Mouse (Mus musculus) cerebellum, adult 9-10 months (tissue): ENCODE measurements around the gene Jsrp1.

Source experiments
- DNase-seq: peaks from one replicate; pipeline ENCODE4 v3.0.0; 2022

Gene Jsrp1

GRCm38 (mm10) chr10:80808099-80808984, 5.0 kb downstream of the Jsrp1 start:
- DNase-seq: peak; percentile 51

GRCm38 (mm10) chr10:80807057-80807627, 6.2 kb downstream of the Jsrp1 start:
- peak; percentile 88 for DNase-seq

GRCm38 (mm10) chr10:80806341-80807056, 6.8 kb downstream of the Jsrp1 start:
- peak; percentile 64 for DNase-seq

GRCm38 (mm10) chr10:80805925-80806324, 7.4 kb downstream of the Jsrp1 start:
- peak; percentile 88 for DNase-seq

- peak; percentile 56 for DNase-seq
Measured at GRCm38 (mm10) chr10:80805322-80805721, 8.0 kb downstream of the Jsrp1 start.

- peak; percentile 53 for DNase-seq
Measured at GRCm38 (mm10) chr10:80804916-80805315, 8.4 kb downstream of the Jsrp1 start, which contains the start of gene Amh. Gene Amh (plus strand): TSS chr10:80805243.

GRCm38 (mm10) chr10:80804340-80804739, 9.0 kb downstream of the Jsrp1 start:
- no peak for DNase-seq

- no peak for DNase-seq
Measured at GRCm38 (mm10) chr10:80802996-80803395, 10.3 kb downstream of the Jsrp1 start.

GRCm38 (mm10) chr10:80802204-80802912, 10.9 kb downstream of the Jsrp1 start:
- DNase-seq: peak; percentile 52

- DNase-seq: no peak
Measured at GRCm38 (mm10) chr10:80799070-80799566, 14.2 kb downstream of the Jsrp1 start.

GRCm38 (mm10) chr10:80798150-80799006, 14.9 kb downstream of the Jsrp1 start, which contains the start of the genes Sf3a2 and Plekhj1:
Gene Sf3a2 (plus strand): TSS chr10:80798198.
Gene Plekhj1 (minus strand): TSS chr10:80798626.
- DNase-seq: peak; percentile 95

- DNase-seq: peak; percentile 52
Measured at GRCm38 (mm10) chr10:80797186-80798149, 15.8 kb downstream of the Jsrp1 start.

- peak; percentile 57 for DNase-seq
Measured at GRCm38 (mm10) chr10:80796307-80796848, 16.9 kb downstream of the Jsrp1 start.

- no peak for DNase-seq
Measured at GRCm38 (mm10) chr10:80794750-80795149, 18.5 kb downstream of the Jsrp1 start.

GRCm38 (mm10) chr10:80793803-80794202, 19.5 kb downstream of the Jsrp1 start:
- DNase-seq: peak; percentile 59

- DNase-seq: peak; percentile 78
Measured at GRCm38 (mm10) chr10:80793033-80793784, 20.1 kb downstream of the Jsrp1 start.

- peak; percentile 84 for DNase-seq
Measured at GRCm38 (mm10) chr10:80792175-80793032, 20.9 kb downstream of the Jsrp1 start.
